Mouse (Mus musculus) MEL (cell line): Measurements from ENCODE around the gene Prrc2b. TPM values are rescaled to one million over a fixed set of nuclear protein-coding genes. Genes with fewer than 3 reads are reported as not detected.

ENCODE experiments used
- DNase-seq: peaks from one replicate; pipeline ENCODE4 v3.0.0; 2011; ENCODE audit warnings: low read depth, low spot score
- H3K27ac ChIP-seq: 2 replicates; pipeline ENCODE4 v1.5.1; 2012; ENCODE audit warnings: low read depth, mild to moderate bottlenecking, control low read depth, low read length, moderate library complexity; ENCODE audit not compliant: control insufficient read depth
- H3K27me3 ChIP-seq, 2 experiments: fragments of 150-350 bp in 1 of 2; sonication (generic) in 1 of 2; 2 replicates each; pipeline ENCODE4 v1.6.1; 2012; ENCODE audit warnings: low read length in 2 of 2, mild to moderate bottlenecking in 2 of 2, improper control_type of control experiment in 1 of 2, moderate library complexity in 1 of 2; ENCODE audit not compliant: insufficient read depth in 2 of 2, control insufficient read depth in 1 of 2
- H3K36me3 ChIP-seq, 2 experiments: 2 replicates each; pipeline ENCODE4 v1.6.1; 2012 to 2014; ENCODE audit warnings: low read length in 2 of 2, improper control_type of control experiment in 1 of 2, inconsistent platforms in 1 of 2, mild to moderate bottlenecking in 1 of 2; ENCODE audit not compliant: insufficient read depth in 2 of 2, control insufficient read depth in 1 of 2
- H3K4me1 ChIP-seq, 2 experiments: fragments of 150-350 bp in 1 of 2; sonication (generic) in 1 of 2; 2 replicates each; pipeline ENCODE4 v1.6.1; 2012; ENCODE audit warnings: low read length in 2 of 2, improper control_type of control experiment in 1 of 2, mild to moderate bottlenecking in 1 of 2; ENCODE audit not compliant: insufficient read depth in 2 of 2, control insufficient read depth in 1 of 2
- H3K4me3 ChIP-seq, 2 experiments: fragments of 150-350 bp in 1 of 2; sonication (generic) in 1 of 2; 2 replicates each; pipeline ENCODE4 v1.5.1; 2012; ENCODE audit warnings: low read depth in 2 of 2, low read length in 2 of 2, mild to moderate bottlenecking in 2 of 2, moderate library complexity in 2 of 2, control low read depth in 1 of 2, improper control_type of control experiment in 1 of 2; ENCODE audit not compliant: control insufficient read depth in 1 of 2, insufficient read depth in 1 of 2
- H3K79me2 ChIP-seq: 2 replicates; pipeline ENCODE4 v1.6.1; 2012; ENCODE audit warnings: mild to moderate bottlenecking, low read length, moderate library complexity; ENCODE audit not compliant: control insufficient read depth, poor library complexity, insufficient read depth
- H3K9ac ChIP-seq: 2 replicates; pipeline ENCODE4 v1.6.1; 2012; ENCODE audit warnings: low read depth, mild to moderate bottlenecking, control low read depth, low read length, moderate library complexity; ENCODE audit not compliant: control insufficient read depth, poor library complexity, severe bottlenecking
- H3K9me3 ChIP-seq: fragments of 150-350 bp; sonication (generic); replicated peaks from 2 replicates; pipeline ENCODE4 v1.6.1; 2012; ENCODE audit warnings: mild to moderate bottlenecking, low read length, improper control_type of control experiment, moderate library complexity; ENCODE audit not compliant: insufficient read depth
- BHLHE40 ChIP-seq: IDR thresholded peaks from 2 replicates; pipeline ENCODE4 v1.6.1; 2012; ENCODE audit warnings: low read depth, mild to moderate bottlenecking, inconsistent platforms, low read length, improper control_type of control experiment, borderline replicate concordance
- E2F4 ChIP-seq: IDR thresholded peaks from 2 replicates; pipeline ENCODE4 v1.6.1; 2011; ENCODE audit warnings: low read depth, low read length, improper control_type of control experiment, borderline replicate concordance
- ELF1 ChIP-seq: IDR thresholded peaks from 2 replicates; pipeline ENCODE4 v1.6.1; 2014; ENCODE audit warnings: low read depth, mild to moderate bottlenecking, inconsistent platforms, low read length, improper control_type of control experiment, moderate library complexity
- EP300 ChIP-seq, 2 experiments: IDR thresholded peaks; 2 replicates each; pipeline ENCODE4 v1.6.1; 2011; ENCODE audit warnings: improper control_type of control experiment in 2 of 2, low read length in 2 of 2, low read depth in 1 of 2, mild to moderate bottlenecking in 1 of 2
- MEF2A ChIP-seq: IDR thresholded peaks from 2 replicates; pipeline ENCODE4 v1.6.1; 2014; ENCODE audit warnings: low read depth, mild to moderate bottlenecking, inconsistent platforms, low read length, improper control_type of control experiment; ENCODE audit not compliant: poor library complexity, insufficient replicate concordance, severe bottlenecking; ENCODE audit errors: extremely low read depth
- MYC ChIP-seq: IDR thresholded peaks from 2 replicates; pipeline ENCODE4 v1.6.1; 2011; ENCODE audit warnings: low read depth, mild to moderate bottlenecking, low read length, improper control_type of control experiment, moderate library complexity
- NRF1 ChIP-seq: IDR thresholded peaks from 2 replicates; pipeline ENCODE4 v1.6.1; 2014; ENCODE audit warnings: low read depth, mild to moderate bottlenecking, inconsistent platforms, low read length, improper control_type of control experiment, moderate library complexity; ENCODE audit not compliant: poor library complexity, insufficient read depth, severe bottlenecking
- POLR2A ChIP-seq, 2 experiments: IDR thresholded peaks; 2 replicates each; pipeline ENCODE4 v1.6.1; 2011 to 2012; ENCODE audit warnings: low read length in 2 of 2, mild to moderate bottlenecking in 2 of 2, control low read depth in 1 of 2, improper control_type of control experiment in 1 of 2, low read depth in 1 of 2, moderate library complexity in 1 of 2; ENCODE audit not compliant: control insufficient read depth in 1 of 2, insufficient read depth in 1 of 2, poor library complexity in 1 of 2
- POLR2AphosphoS2 ChIP-seq: IDR thresholded peaks from 2 replicates; pipeline ENCODE4 v1.6.1; 2011; ENCODE audit warnings: low read length, improper control_type of control experiment
- RAD21 ChIP-seq: IDR thresholded peaks from 2 replicates; pipeline ENCODE4 v1.6.1; 2011; ENCODE audit warnings: mild to moderate bottlenecking, low read depth, low read length, improper control_type of control experiment
- SMC3 ChIP-seq: IDR thresholded peaks from 2 replicates; pipeline ENCODE4 v1.6.1; 2011; ENCODE audit warnings: low read depth, low read length, improper control_type of control experiment
- TAL1 ChIP-seq: IDR thresholded peaks from 2 replicates; pipeline ENCODE4 v1.6.1; 2012; ENCODE audit warnings: mild to moderate bottlenecking, inconsistent platforms, low read length, moderate library complexity, mixed read lengths
- USF2 ChIP-seq, 2 experiments: IDR thresholded peaks; 2 replicates each; pipeline ENCODE4 v1.6.1; 2011 to 2012; ENCODE audit warnings: improper control_type of control experiment in 2 of 2, low read length in 2 of 2, borderline replicate concordance in 1 of 2, inconsistent platforms in 1 of 2, low read depth in 1 of 2, mild to moderate bottlenecking in 1 of 2; ENCODE audit not compliant: insufficient read depth in 1 of 2
- ZC3H11A ChIP-seq: IDR thresholded peaks from 2 replicates; pipeline ENCODE4 v1.6.1; 2012; ENCODE audit warnings: low read depth, mild to moderate bottlenecking, inconsistent platforms, low read length, improper control_type of control experiment
- ZMIZ1 ChIP-seq: IDR thresholded peaks from 2 replicates; pipeline ENCODE4 v1.6.1; 2012; ENCODE audit warnings: low read depth, mild to moderate bottlenecking, inconsistent platforms, low read length, improper control_type of control experiment, moderate library complexity
- ZNF384 ChIP-seq: IDR thresholded peaks from 2 replicates; pipeline ENCODE4 v1.6.1; 2012; ENCODE audit warnings: low read depth, mild to moderate bottlenecking, inconsistent platforms, low read length, improper control_type of control experiment
- polyA plus RNA-seq, 2 experiments: library from polyadenylated mRNA; stranded (reverse) in 1 of 2; unstranded in 1 of 2; fragments of >175 nt in 1 of 2; fragments of >200 nt in 1 of 2; gene quantifications; 2 replicates each; pipeline versions ENCODE4 v1.2.1 to v1.2.4; 2012; ENCODE audit warnings: low replicate concordance in 2 of 2, low read depth in 1 of 2; ENCODE audit not compliant: insufficient read length in 2 of 2, insufficient read depth in 1 of 2, missing spikeins in 1 of 2
- total RNA-seq: library from RNA; depleted of rRNA; stranded (reverse); fragments of 300-350 nt; gene quantifications from 2 replicates; pipeline ENCODE4 v1.2.3, GENCODE M21; 2012

The Prrc2b gene
- total and polyA plus RNA-seq, 3 experiments = 14.8 to 42.9 (median 42.2) TPM

- no peak for TF ChIP-seq RAD21
- TF ChIP-seq MEF2A = no peak
- TF ChIP-seq ZNF384 = no peak
- no peak for TF ChIP-seq EP300 (IDR thresholded peaks at IDR 0.05; ENCODE audit: low read depth in 1 of 2, low read length in 2 of 2)
- TF ChIP-seq POLR2AphosphoS2 = no peak
- no peak for TF ChIP-seq USF2 (IDR thresholded peaks at IDR 0.05; ENCODE audit: borderline replicate concordance in 1 of 2, insufficient read depth in 1 of 2, low read depth in 1 of 2, low read length in 2 of 2)
- no peak for TF ChIP-seq NRF1
- TF ChIP-seq, all 39 proteins: peak for 0
Observed at GRCm38 (mm10) chr2:32254563-32254962, 103.7 kb downstream of the Prrc2b start.

DNA sequence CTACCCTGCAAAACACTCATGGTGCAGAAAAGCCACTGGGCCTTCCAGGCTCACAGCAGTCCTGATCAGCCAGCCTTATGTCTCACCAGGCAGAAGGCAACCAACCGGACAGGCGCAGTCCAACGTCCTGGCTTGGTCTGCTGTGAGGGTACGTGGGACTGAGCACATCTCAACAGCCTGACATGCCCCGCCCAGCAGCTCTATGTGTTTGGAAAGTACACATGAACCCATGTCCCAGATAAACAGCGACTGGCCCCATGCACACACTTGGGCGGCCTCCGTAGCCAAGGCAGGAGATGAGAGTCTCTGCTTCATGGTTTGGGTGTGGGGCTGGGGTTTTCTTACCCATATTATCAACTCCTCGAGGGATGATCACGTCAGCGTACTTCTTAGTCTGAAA, 105.4 kb downstream of the Prrc2b start:
- H3K79me2 ChIP-seq = peaks cover 14% of the 10 kb centered on the region
- peaks cover 4% of the 10 kb centered on the region in 2 experiments; a peak in 2 of 4 replicates for H3K36me3 ChIP-seq
- TF ChIP-seq ZMIZ1 (no peak), ELF1 (no peak), ZC3H11A (no peak), BHLHE40 (no peak), MYC (no peak), E2F4 (no peak), SMC3 (no peak), POLR2A (IDR thresholded peaks at IDR 0.05; ENCODE audit: control insufficient read depth in 1 of 2, insufficient read depth in 1 of 2, low read depth in 1 of 2, low read length in 2 of 2, poor library complexity in 1 of 2) (no peak), TAL1 (no peak), USF2 (IDR thresholded peaks at IDR 0.05; ENCODE audit: borderline replicate concordance in 1 of 2, insufficient read depth in 1 of 2, low read depth in 1 of 2, low read length in 2 of 2) (no peak)
- TF ChIP-seq, all 39 proteins: peak for 0
- Histone ChIP-seq H3K4me1 (peaks cover 0 to 5% of the 10 kb centered on the region in 2 experiments; a peak in 1 of 4 replicates), H3K9ac (no peak overlapping the region), H3K9me3 (no peaks in the 10 kb centered on the region), H3K27me3 (no peaks in the 10 kb centered on the region), H3K4me3 (no peak overlapping the region), H3K27ac (no peak overlapping the region)
- no peak for DNase-seq

More at GRCm38 (mm10) chr2:32254563-32254962, 103.7 kb downstream of the Prrc2b start:
- Histone ChIP-seq H3K9me3 (no peaks in the 10 kb centered on the region), H3K9ac (no peak overlapping the region), H3K4me1 (peaks cover 0 to 2% of the 10 kb centered on the region in 2 experiments; a peak in 1 of 4 replicates), H3K27me3 (no peaks in the 10 kb centered on the region), H3K27ac (no peak overlapping the region), H3K36me3 (peaks cover 0 to 4% of the 10 kb centered on the region in 2 experiments; a peak in 2 of 4 replicates), H3K79me2 (peaks cover 11% of the 10 kb centered on the region), H3K4me3 (no peak overlapping the region)
- no peak for DNase-seq
